Mouse (Mus musculus) midbrain, embryonic 10.5 days (tissue): ENCODE data around the gene Ccdc105. TPM values are rescaled to one million over a fixed set of nuclear protein-coding genes. Genes with fewer than 3 reads are reported as not detected.

ENCODE experiments used
- DNase-seq: peaks from one replicate; pipeline ENCODE4 v3.0.0-alpha.2; 2017; ENCODE audit warnings: low spot score
- H3K27ac ChIP-seq: fragments of 300-500 bp; sonication (generic); replicated peaks from 2 replicates; pipeline ENCODE4 v1.5.1; 2016; ENCODE audit warnings: mild to moderate bottlenecking
- H3K27me3 ChIP-seq: fragments of 300-500 bp; sonication (generic); 2 replicates; pipeline ENCODE4 v1.6.1; 2016; ENCODE audit warnings: low read depth, mild to moderate bottlenecking; ENCODE audit not compliant: poor library complexity, severe bottlenecking
- H3K36me3 ChIP-seq: fragments of 300-500 bp; sonication (generic); 2 replicates; pipeline ENCODE4 v1.6.1; 2016; ENCODE audit warnings: mild to moderate bottlenecking, moderate library complexity
- H3K4me1 ChIP-seq: fragments of 300-500 bp; sonication (generic); 2 replicates; pipeline ENCODE4 v1.6.1; 2016
- H3K4me3 ChIP-seq: fragments of 300-500 bp; sonication (generic); 2 replicates; pipeline ENCODE4 v1.5.1; 2016; ENCODE audit warnings: mild to moderate bottlenecking, moderate library complexity
- H3K9me3 ChIP-seq: fragments of 300-500 bp; sonication (generic); replicated peaks from 2 replicates; pipeline ENCODE4 v1.6.1; 2016; ENCODE audit warnings: mild to moderate bottlenecking
- WGBS: fragments of 180-500 bp; shearing (Covaris S2); methylation state at CpG from one replicate; pipeline ENCODE4 v1.1.7; 2016; 5-methylcytosine and 5-hydroxymethylcytosine counted together
- polyA plus RNA-seq: library from polyadenylated mRNA; unstranded; fragments of >200 nt; fragmentation: Nextera tagmentation; extraction: Ambion mirVana; gene quantifications from 2 replicates; pipeline ENCODE4 v1.2.1, GENCODE M21; 2016

Gene Ccdc105
- polyA plus RNA-seq, 1 experiment from 2014 or later = not detected

DNA sequence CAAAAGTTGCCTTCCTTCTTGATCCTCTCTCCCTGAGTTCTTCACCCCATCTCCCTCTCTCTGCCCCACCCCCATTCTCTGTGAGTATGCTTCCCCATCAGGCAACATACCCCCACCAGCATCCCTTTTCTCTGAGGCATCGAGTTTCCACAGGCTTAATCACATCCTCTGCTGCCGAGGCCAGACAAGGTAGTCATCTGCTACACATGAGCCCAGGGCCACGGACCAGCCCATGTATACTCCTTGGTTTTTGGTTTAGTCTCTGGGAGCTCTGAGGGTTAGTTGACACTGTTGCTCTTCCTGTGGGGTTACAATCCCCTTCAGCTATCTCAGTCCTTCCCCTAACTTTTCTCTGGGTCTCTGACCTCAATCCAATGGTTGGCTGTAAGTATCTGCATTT, 52.0 kb downstream of the Ccdc105 start:
- no peaks in the 10 kb centered on the region for H3K4me1 ChIP-seq
- no peaks in the 10 kb centered on the region for H3K9me3 ChIP-seq
- H3K27ac ChIP-seq = no peak overlapping the region
- no peak for DNase-seq
- no peaks in the 10 kb centered on the region for H3K36me3 ChIP-seq
- H3K27me3 ChIP-seq = no peaks in the 10 kb centered on the region
- H3K4me3 ChIP-seq = no peak overlapping the region
- 61% methylated on average over 3 of the region's 3 CpGs for WGBS

Other genes starting within 250 kb of the Ccdc105 start
- not detected in 2 replicates for gene Olfr1358, start 235.6 kb downstream of the Ccdc105 start, polyA plus RNA-seq
- 38.3 and 48.9 TPM in 2 replicates for gene Ilvbl, start 178.7 kb downstream of the Ccdc105 start, polyA plus RNA-seq
- gene Syde1, start 161.1 kb downstream of the Ccdc105 start, polyA plus RNA-seq = 13.4 and 14.5 TPM in 2 replicates
- gene Olfr1357, start 135.0 kb downstream of the Ccdc105 start, polyA plus RNA-seq = not detected in 2 replicates
- gene Casp14, start 34.8 kb downstream of the Ccdc105 start, polyA plus RNA-seq = not detected in 2 replicates
- gene Slc1a6, start 27.4 kb upstream of the Ccdc105 start, polyA plus RNA-seq = 1.7 and 2.0 TPM in 2 replicates
- gene Olfr1356, start 99.1 kb upstream of the Ccdc105 start, polyA plus RNA-seq = not detected in 2 replicates
- gene Olfr1355, start 122.5 kb upstream of the Ccdc105 start, polyA plus RNA-seq = not detected in 2 replicates
- not detected in 2 replicates for gene Olfr1354, start 160.1 kb upstream of the Ccdc105 start, polyA plus RNA-seq
- not detected in 2 replicates for gene Olfr8, start 197.6 kb upstream of the Ccdc105 start, polyA plus RNA-seq
- gene Olfr1353, start 210.2 kb upstream of the Ccdc105 start, polyA plus RNA-seq = not detected in 2 replicates
- not detected in 2 replicates for gene Olfr1352, start 228.0 kb upstream of the Ccdc105 start, polyA plus RNA-seq